Mouse (Mus musculus) hindbrain, embryonic 16.5 days (tissue): ENCODE measurements around the gene Parp14. TPM values are rescaled to one million over a fixed set of nuclear protein-coding genes. Genes with fewer than 3 reads are reported as not detected.
A peak's percentile ranks its signal among the peaks of the same experiment; 100 is the strongest.

Source experiments
- ATAC-seq: fragments of 200-750 bp; cut with Nextera tagmentation; 2 replicates; pipeline ENCODE4 v1.8.0; 2017; ENCODE audit warnings: moderate TSS enrichment, moderate library complexity
- H3K27ac ChIP-seq: fragments of 300-500 bp; sonication (generic); 2 replicates; pipeline ENCODE4 v1.5.1; 2014; ENCODE audit warnings: low read depth, mild to moderate bottlenecking, control low read depth, low read length, moderate library complexity
- H3K27me3 ChIP-seq: fragments of 300-500 bp; sonication (generic); replicated peaks from 2 replicates; pipeline ENCODE4 v1.6.1; 2014; ENCODE audit warnings: low read length; ENCODE audit not compliant: control insufficient read depth, insufficient read depth
- H3K36me3 ChIP-seq: fragments of 300-500 bp; sonication (generic); 2 replicates; pipeline ENCODE4 v1.6.1; 2014; ENCODE audit warnings: mild to moderate bottlenecking, low read length, moderate library complexity, mixed read lengths; ENCODE audit not compliant: control insufficient read depth, insufficient read depth
- H3K4me1 ChIP-seq: fragments of 300-500 bp; sonication (generic); 2 replicates; pipeline ENCODE4 v1.6.1; 2014; ENCODE audit warnings: low read depth, low read length; ENCODE audit not compliant: control insufficient read depth, insufficient read depth
- H3K4me2 ChIP-seq: fragments of 300-500 bp; sonication (generic); 2 replicates; pipeline ENCODE4 v1.6.1; 2014; ENCODE audit warnings: mild to moderate bottlenecking, low read length, control low read depth, moderate library complexity
- H3K4me3 ChIP-seq: fragments of 300-500 bp; sonication (generic); 2 replicates; pipeline ENCODE4 v1.5.1; 2014; ENCODE audit warnings: mild to moderate bottlenecking, low read length, control low read depth, moderate library complexity
- H3K9ac ChIP-seq: fragments of 300-500 bp; sonication (generic); 2 replicates; pipeline ENCODE4 v1.6.1; 2014; ENCODE audit warnings: low read depth, mild to moderate bottlenecking, control low read depth, low read length, moderate library complexity
- H3K9me3 ChIP-seq: fragments of 300-500 bp; sonication (generic); 2 replicates; pipeline ENCODE4 v1.6.1; 2014; ENCODE audit warnings: mild to moderate bottlenecking, low read length, moderate library complexity; ENCODE audit not compliant: control insufficient read depth
- WGBS: fragments of 180-500 bp; shearing (Covaris S2); extraction: QIAGEN DNeasy Blood & Tissue Kit; methylation state at CpG from one replicate; pipeline ENCODE4 v1.1.7; 2014; 5-methylcytosine and 5-hydroxymethylcytosine counted together
- polyA plus RNA-seq: library from polyadenylated mRNA; unstranded; fragments of >200 nt; fragmentation: Nextera tagmentation; extraction: Ambion mirVana; gene quantifications from 2 replicates; pipeline ENCODE4 v1.2.1, GENCODE M21; 2015

Parp14 gene
- 0.34 and 0.53 TPM in 2 replicates for polyA plus RNA-seq

DNA sequence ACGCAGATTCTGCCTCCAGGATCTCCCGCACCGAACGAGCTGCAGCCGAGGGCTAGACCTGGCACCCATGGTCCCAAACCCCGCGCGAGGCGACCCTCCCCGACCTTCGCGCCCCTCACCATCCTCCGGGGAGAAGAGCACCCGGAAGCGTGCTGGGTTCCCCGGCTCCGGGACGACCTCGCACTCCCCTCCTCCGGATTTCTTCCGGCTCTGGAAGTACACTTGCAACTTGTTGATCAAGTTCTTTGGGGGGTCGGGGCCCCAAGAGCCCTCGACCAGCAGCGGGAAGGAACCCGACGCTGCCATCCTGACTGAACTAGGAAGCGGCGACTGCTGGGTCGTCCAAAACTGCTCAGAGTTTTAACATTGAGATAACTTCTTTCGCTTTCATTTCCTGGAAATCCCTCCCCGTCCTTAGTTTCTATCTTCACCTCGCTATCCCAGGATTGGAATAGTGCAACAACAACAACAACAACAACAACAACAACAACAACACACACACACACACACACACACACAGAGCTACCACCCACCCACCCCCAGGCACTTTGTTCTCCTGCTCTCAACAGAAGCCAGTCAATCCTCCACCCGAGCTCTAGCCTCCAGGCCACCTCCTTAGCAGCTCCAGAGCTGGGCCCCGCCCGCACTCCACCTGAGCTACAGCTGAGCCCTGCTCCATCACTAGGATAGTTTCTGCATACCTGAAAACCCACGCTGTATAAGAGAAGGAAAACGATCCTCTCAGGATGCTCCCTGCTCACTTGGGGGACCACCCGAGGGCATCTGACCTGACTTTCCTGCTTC is at the start of gene Parp14:
TSS of gene Parp14 (minus strand) at position 497 of the 804 bp plus-strand sequence.
- Histone ChIP-seq H3K4me1 (peaks cover 3% of the 10 kb centered on the region), H3K27me3 (peaks cover 7% of the 10 kb centered on the region), H3K9ac (peak within 1 kb of the TSS; percentile 71), H3K36me3 (no peaks in the 10 kb centered on the region), H3K9me3 (no peaks in the 10 kb centered on the region), H3K4me3 (peak within 1 kb of the TSS; percentile 60), H3K4me2 (peak within 1 kb of the TSS; percentile 99), H3K27ac (no peak within 1 kb of the TSS)
- 2% methylated on average over 37 of the region's 38 CpGs for WGBS
- no peak for ATAC-seq

- Histone ChIP-seq H3K4me3 (no peak overlapping the region), H3K27ac (no peak overlapping the region), H3K9ac (no peak overlapping the region), H3K36me3 (no peaks in the 10 kb centered on the region), H3K4me1 (no peaks in the 10 kb centered on the region), H3K9me3 (no peaks in the 10 kb centered on the region), H3K4me2 (no peak overlapping the region), H3K27me3 (no peaks in the 10 kb centered on the region)
- ATAC-seq: no peak
- WGBS: 82% methylated on average over 6 of the region's 6 CpGs
These were observed 47.6 kb upstream of the Parp14 start for GRCm38 (mm10) chr16:35918721-35919543.

GRCm38 (mm10) chr16:35914301-35914700 is 43.0 kb upstream of the Parp14 start:
- no peaks in the 10 kb centered on the region for H3K4me1 ChIP-seq
- no peak overlapping the region for H3K27ac ChIP-seq
- WGBS: 72% methylated on average over 5 of the region's 5 CpGs
- H3K9ac ChIP-seq: no peak overlapping the region
- ATAC-seq: no peak
- H3K4me3 ChIP-seq: no peak overlapping the region
- H3K4me2 ChIP-seq: no peak overlapping the region
- H3K9me3 ChIP-seq: no peaks in the 10 kb centered on the region
- no peaks in the 10 kb centered on the region for H3K27me3 ChIP-seq
- no peaks in the 10 kb centered on the region for H3K36me3 ChIP-seq

DNA sequence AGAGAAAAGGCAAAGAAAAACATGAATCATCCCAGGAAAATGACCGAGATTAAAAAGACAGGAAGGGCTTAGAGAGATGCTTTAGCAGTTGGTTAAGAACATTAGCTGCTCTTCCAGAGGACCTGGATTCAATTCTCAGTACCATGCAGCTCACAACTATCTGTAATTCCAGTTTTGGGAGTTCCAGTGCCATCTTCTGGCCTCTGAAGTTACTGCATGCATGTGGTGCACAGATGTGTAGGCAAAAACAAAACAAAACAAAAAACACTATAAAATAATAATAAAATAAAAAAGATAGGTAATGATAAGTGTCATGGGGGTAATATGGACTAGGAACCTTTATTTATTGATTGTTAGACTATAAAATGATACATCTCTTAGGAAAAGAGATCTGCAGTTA is 42.2 kb upstream of the Parp14 start:
- H3K36me3 ChIP-seq: no peaks in the 10 kb centered on the region
- 71% methylated on average over 1 of the region's 1 CpGs for WGBS
- H3K9me3 ChIP-seq: no peaks in the 10 kb centered on the region
- H3K27ac ChIP-seq: no peak overlapping the region
- H3K4me2 ChIP-seq: no peak overlapping the region
- H3K27me3 ChIP-seq: no peaks in the 10 kb centered on the region
- H3K4me1 ChIP-seq: no peaks in the 10 kb centered on the region
- ATAC-seq: no peak
- H3K9ac ChIP-seq: no peak overlapping the region
- H3K4me3 ChIP-seq: no peak overlapping the region

DNA sequence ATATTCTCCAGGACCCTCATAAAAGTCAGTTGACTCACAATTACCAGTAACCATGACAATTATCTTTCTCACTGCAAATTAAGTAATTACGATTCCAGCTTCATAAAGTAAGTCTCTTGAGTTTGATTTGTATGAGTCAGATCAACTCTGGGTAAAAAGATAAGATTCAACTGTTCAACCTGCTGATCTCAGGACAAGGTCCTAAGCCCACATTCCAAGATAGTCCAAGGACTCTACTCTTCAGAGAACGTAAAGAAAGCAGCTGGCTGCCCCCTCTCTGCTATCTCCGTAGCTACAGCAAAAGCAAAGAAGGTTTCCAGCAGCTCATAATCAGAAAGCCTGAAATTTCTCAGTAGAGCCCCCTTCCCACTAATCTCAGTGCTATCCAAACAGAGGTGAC is 40.1 kb upstream of the Parp14 start:
- H3K27me3 ChIP-seq: no peaks in the 10 kb centered on the region
- H3K9me3 ChIP-seq: no peaks in the 10 kb centered on the region
- no peak for ATAC-seq
- no peak overlapping the region for H3K4me3 ChIP-seq
- H3K4me1 ChIP-seq: no peaks in the 10 kb centered on the region
- no peak overlapping the region for H3K27ac ChIP-seq
- 75% methylated on average over 3 of the region's 3 CpGs for WGBS
- H3K9ac ChIP-seq: no peak overlapping the region
- H3K36me3 ChIP-seq: no peaks in the 10 kb centered on the region
- H3K4me2 ChIP-seq: no peak overlapping the region

GRCm38 (mm10) chr16:35907432-35908201 is 36.3 kb upstream of the Parp14 start:
- no peak overlapping the region for H3K9ac ChIP-seq
- 61% methylated on average over 4 of the region's 4 CpGs for WGBS
- H3K4me3 ChIP-seq: no peak overlapping the region
- no peaks in the 10 kb centered on the region for H3K36me3 ChIP-seq
- H3K4me2 ChIP-seq: no peak overlapping the region
- no peaks in the 10 kb centered on the region for H3K27me3 ChIP-seq
- no peak for ATAC-seq
- no peaks in the 10 kb centered on the region for H3K9me3 ChIP-seq
- no peak overlapping the region for H3K27ac ChIP-seq
- H3K4me1 ChIP-seq: no peaks in the 10 kb centered on the region

DNA sequence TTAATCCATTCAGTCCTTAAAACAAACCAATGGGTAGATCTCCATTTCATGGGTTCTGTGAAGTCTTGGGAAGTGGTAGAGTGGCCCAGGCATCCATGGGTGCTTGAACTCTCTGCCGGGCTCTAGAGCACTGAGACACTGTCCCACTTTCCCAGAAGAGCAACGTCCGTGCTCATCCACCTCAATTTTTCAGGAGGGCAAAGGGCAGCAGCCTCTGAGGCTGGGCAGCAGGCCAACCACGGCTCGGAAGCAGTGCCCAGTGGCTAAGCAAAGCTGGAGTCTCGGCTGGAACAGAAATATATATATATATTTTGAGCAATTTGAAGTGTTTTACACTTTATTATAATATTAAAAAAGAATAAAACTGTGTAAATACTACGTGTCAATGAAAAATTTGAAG is 35.5 kb upstream of the Parp14 start:
- no peaks in the 10 kb centered on the region for H3K36me3 ChIP-seq
- H3K4me2 ChIP-seq: no peak overlapping the region
- no peak overlapping the region for H3K4me3 ChIP-seq
- no peaks in the 10 kb centered on the region for H3K27me3 ChIP-seq
- no peaks in the 10 kb centered on the region for H3K9me3 ChIP-seq
- H3K27ac ChIP-seq: no peak overlapping the region
- ATAC-seq: no peak
- WGBS: 74% methylated on average over 7 of the region's 7 CpGs
- H3K4me1 ChIP-seq: no peaks in the 10 kb centered on the region
- H3K9ac ChIP-seq: no peak overlapping the region

DNA sequence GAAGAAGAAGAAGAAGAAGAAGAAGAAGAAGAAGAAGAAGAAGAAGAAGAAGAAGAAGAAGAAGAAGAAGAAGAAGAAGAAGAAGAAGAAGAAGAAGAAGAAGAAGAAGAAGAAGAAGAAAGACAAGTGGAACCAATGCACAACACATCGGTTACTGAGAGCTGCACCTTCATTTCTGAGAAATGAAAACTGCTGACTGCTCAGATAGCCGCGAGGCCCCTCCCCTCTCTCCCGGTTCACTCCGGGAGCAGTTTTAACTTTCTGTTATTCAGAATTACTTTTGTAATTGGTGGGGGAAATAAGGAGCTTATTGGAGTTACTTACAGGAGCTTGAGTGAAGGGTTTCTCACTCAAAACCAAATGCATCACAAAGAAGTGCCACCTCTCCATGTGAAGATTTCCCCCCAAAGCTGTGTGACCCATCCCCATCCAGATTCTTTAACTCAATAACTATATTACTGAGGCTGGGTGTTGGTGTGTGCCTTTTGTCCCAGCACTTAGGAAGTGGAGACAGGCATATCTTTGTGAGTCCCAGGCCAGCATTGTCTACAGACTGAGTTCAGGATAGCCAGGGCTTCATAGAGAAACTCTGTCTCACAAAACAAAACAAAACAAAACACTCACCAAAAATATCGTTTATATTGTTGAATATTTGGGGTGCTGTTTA is 34.6 kb upstream of the Parp14 start:
- H3K4me3 ChIP-seq: no peak overlapping the region
- H3K27ac ChIP-seq: no peak overlapping the region
- no peak overlapping the region for H3K9ac ChIP-seq
- no peak overlapping the region for H3K4me2 ChIP-seq
- H3K27me3 ChIP-seq: no peaks in the 10 kb centered on the region
- no peaks in the 10 kb centered on the region for H3K4me1 ChIP-seq
- no peak for ATAC-seq
- no peaks in the 10 kb centered on the region for H3K9me3 ChIP-seq
- no peaks in the 10 kb centered on the region for H3K36me3 ChIP-seq
- 84% methylated on average over 6 of the region's 6 CpGs for WGBS
